Mouse (Mus musculus) midbrain, embryonic 12.5 days (tissue): Measurements from ENCODE around the gene Gm10310. TPM values are rescaled to one million over a fixed set of nuclear protein-coding genes. Genes with fewer than 3 reads are reported as not detected.

ENCODE experiments used
- polyA plus RNA-seq: library from polyadenylated mRNA; unstranded; fragments of >200 nt; fragmentation: Nextera tagmentation; extraction: Ambion mirVana; gene quantifications from 2 replicates; pipeline ENCODE4 v1.2.1, GENCODE M21; 2016

The Gm10310 gene
- polyA plus RNA-seq, 1 experiment from 2014 or later = not detected

Other genes with a start within 250 kb of the Gm10310 start
- not detected in 2 replicates for gene Olfr806, start 243.1 kb downstream of the Gm10310 start, polyA plus RNA-seq
- not detected in 2 replicates for gene Olfr807, start 227.3 kb downstream of the Gm10310 start, polyA plus RNA-seq
- not detected in 2 replicates for gene Olfr808, start 219.6 kb downstream of the Gm10310 start, polyA plus RNA-seq
- gene Olfr809, start 210.4 kb downstream of the Gm10310 start, polyA plus RNA-seq = not detected in 2 replicates
- not detected in 2 replicates for gene Olfr810, start 190.1 kb downstream of the Gm10310 start, polyA plus RNA-seq
- not detected in 2 replicates for gene Olfr811, start 180.7 kb downstream of the Gm10310 start, polyA plus RNA-seq
- gene Olfr812, start 139.0 kb downstream of the Gm10310 start, polyA plus RNA-seq = not detected in 2 replicates
- not detected in 2 replicates for gene Olfr813, start 129.7 kb downstream of the Gm10310 start, polyA plus RNA-seq
- not detected in 2 replicates for gene Olfr814, start 105.2 kb downstream of the Gm10310 start, polyA plus RNA-seq
- gene Olfr815, start 79.2 kb downstream of the Gm10310 start, polyA plus RNA-seq = not detected in 2 replicates
- not detected in 2 replicates for gene Olfr816, start 69.5 kb downstream of the Gm10310 start, polyA plus RNA-seq
- gene Olfr818, start 36.0 kb downstream of the Gm10310 start, polyA plus RNA-seq = not detected in 2 replicates
- not detected in 2 replicates for gene Olfr819, start 17.8 kb downstream of the Gm10310 start, polyA plus RNA-seq
- gene Olfr247, start 8.9 kb downstream of the Gm10310 start, polyA plus RNA-seq = not detected in 2 replicates
- not detected in 2 replicates for gene Olfr820, start 27.6 kb upstream of the Gm10310 start, polyA plus RNA-seq
- not detected in 2 replicates for gene Olfr821, start 45.3 kb upstream of the Gm10310 start, polyA plus RNA-seq
- not detected in 2 replicates for gene Olfr822, start 86.1 kb upstream of the Gm10310 start, polyA plus RNA-seq
- not detected in 2 replicates for gene Olfr823, start 130.3 kb upstream of the Gm10310 start, polyA plus RNA-seq
- gene Olfr824, start 144.9 kb upstream of the Gm10310 start, polyA plus RNA-seq = not detected in 2 replicates
- not detected in 2 replicates for gene Olfr825, start 181.7 kb upstream of the Gm10310 start, polyA plus RNA-seq
- not detected in 2 replicates for gene Olfr826, start 199.1 kb upstream of the Gm10310 start, polyA plus RNA-seq
- not detected in 2 replicates for gene Olfr827, start 229.3 kb upstream of the Gm10310 start, polyA plus RNA-seq